ENCODE assay signal across 17 mouse cellular contexts in the genomic region with DNA sequence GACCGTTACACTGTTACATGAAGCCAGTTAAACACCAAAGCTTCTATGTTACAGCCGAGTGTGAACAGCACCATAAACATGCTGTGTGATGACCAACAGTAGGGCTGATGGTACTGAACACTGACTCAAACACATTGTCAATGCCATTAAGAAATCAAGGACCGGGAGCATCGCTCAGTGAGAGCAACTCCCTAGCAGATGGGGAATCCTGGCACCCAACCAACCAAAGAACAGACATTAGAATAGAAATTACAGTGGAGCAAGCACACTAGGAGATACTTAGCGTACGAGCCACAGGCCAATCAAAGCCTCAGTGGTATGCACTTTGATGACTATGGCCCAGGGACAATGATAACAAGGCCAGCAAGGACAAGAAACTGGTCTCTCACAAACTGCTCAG.
DNase-seq lines count a peak whose midpoint lies in the region; ATAC-seq and TF ChIP-seq lines count a peak whose summit lies in the region.
"Had no signal": no experiment of that assay in that cellular context is flagged by ENCODE, and none has a peak within 500 bp of the region (broad histone marks: within the 10 kb centered on the region; RNA-seq: fewer than 3 reads in every experiment).

No protein-coding gene starts in this region.

- DNase-seq in left cerebral cortex, postnatal 14 days (ENCODE audit: low spot score in 2 of 2): peak; percentile 41 to 66
- DNase-seq in left cerebral cortex, adult 2 months (ENCODE audit: extremely low spot score in 1 of 2, low spot score in 2 of 2): no peak
- DNase-seq in cerebellum, adult 8-10 months: peak; percentile 73
- DNase-seq in layer of hippocampus, adult 2 months (ENCODE audit: low spot score in 2 of 2): peak; percentile 78 to 80
- DNase-seq in right cerebral cortex, postnatal 14 days: peak; percentile 54
- no peak for DNase-seq in urinary bladder, postnatal 25 days (ENCODE audit: low spot score)
- DNase-seq: adrenal gland, adult 2 months; heart, adult 11 months; heart, postnatal 10 days; kidney, postnatal 14 days; lung, adult 2 months; spleen, adult 18-20 months had no signal

- TF ChIP-seq CTCF in left cerebral cortex, adult 2 months (IDR thresholded peaks at IDR 0.05): no peak
- TF ChIP-seq CTCF in layer of hippocampus, adult 2 months (conservative IDR thresholded peaks at IDR 0.05): no peak

- H3K27ac ChIP-seq in left cerebral cortex, adult 2 months: no peak overlapping the region
- H3K27ac ChIP-seq in layer of hippocampus, adult 2 months: peak overlapping the region; percentile 39; the same call in 1 of the 2 replicates
- H3K27ac ChIP-seq: embryonic facial prominence, embryonic 13.5 days; limb, embryonic 13.5 days had no signal

- H3K4me3 ChIP-seq in left cerebral cortex, adult 2 months: no peak overlapping the region
- H3K4me3 ChIP-seq in layer of hippocampus, adult 2 months: no peak overlapping the region
- H3K4me3 ChIP-seq: embryonic facial prominence, embryonic 13.5 days; limb, embryonic 13.5 days; myocyte had no signal

- intact Hi-C loops in left cerebral cortex, postnatal 14 days (cut with DNase I): no loop called here
- intact Hi-C loops in left cerebral cortex, adult 2 months (cut with DNase I): no loop called here

- ATAC-seq in megakaryocyte-erythroid progenitor cell, adult 5-6 weeks (replicated peaks; ENCODE audit: low FRiP score, low TSS enrichment, poor library complexity, severe bottlenecking): no peak
- ATAC-seq: Patski had no signal

Comparison
In these comparisons a context has a peak if more than half of its experiments do, and no peak if none do; other contexts are left out.
1. DNase-seq: peak in left cerebral cortex, postnatal 14 days (2 of 2), cerebellum, adult 8-10 months (single experiment), layer of hippocampus, adult 2 months (2 of 2) and right cerebral cortex, postnatal 14 days (single experiment); none in left cerebral cortex, adult 2 months (0 of 2) and urinary bladder, postnatal 25 days (single experiment).